Comparison of ENCODE assay signal across 24 mouse cellular contexts in the genomic region with DNA sequence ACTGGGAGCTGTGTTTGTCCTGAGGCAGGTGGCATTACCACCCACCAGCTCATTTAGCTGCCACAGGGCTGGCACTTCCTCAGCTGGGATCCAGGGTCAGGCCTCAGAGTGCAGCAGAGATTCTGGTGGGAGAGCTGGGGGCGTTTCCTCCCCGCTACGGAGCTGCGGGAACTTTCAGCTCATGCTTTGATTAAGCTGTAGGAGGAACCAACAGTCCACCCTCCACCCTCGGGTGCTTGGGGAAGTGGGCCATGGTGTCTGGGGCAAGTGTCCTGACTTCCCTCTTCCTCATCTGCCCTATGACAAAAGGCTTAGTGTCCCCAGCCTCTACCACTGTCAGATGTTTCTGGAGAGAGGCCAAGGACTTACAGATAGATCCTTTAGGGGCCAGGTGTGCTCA. TPM values are rescaled to one million over a fixed set of nuclear protein-coding genes. Genes with fewer than 3 reads are reported as not detected.
DNase-seq lines count a peak whose midpoint lies in the region; ATAC-seq and TF ChIP-seq lines count a peak whose summit lies in the region.
"Had no signal": no experiment of that assay in that cellular context is flagged by ENCODE, and none has a peak within 500 bp of the region (broad histone marks: within the 10 kb centered on the region; RNA-seq: fewer than 3 reads in every experiment).

No protein-coding gene starts in this region.

- no peaks in the 10 kb centered on the region for H3K4me1 ChIP-seq in lung, postnatal 0 days (ENCODE audit: insufficient read depth, low read depth, low read length)

- H3K4me2 ChIP-seq in lung, postnatal 0 days (replicated peaks; ENCODE audit: low read depth, low read length): no peak overlapping the region
- H3K4me2 ChIP-seq: heart, embryonic 13.5 days; hindbrain, embryonic 13.5 days; kidney, embryonic 15.5 days; lung, embryonic 15.5 days; midbrain, embryonic 15.5 days had no signal

- WGBS in lung, postnatal 0 days: 39% methylated on average over 5 of the region's 5 CpGs

- no peak for ATAC-seq in lung, postnatal 0 days
- peak; percentile 97 for ATAC-seq in megakaryocyte, adult 5-6 weeks (ENCODE audit: poor library complexity, severe bottlenecking)
- ATAC-seq: midbrain, embryonic 15.5 days had no signal

- H3K27me3 ChIP-seq in lung, postnatal 0 days (replicated peaks; ENCODE audit: insufficient read depth, low read length): no peaks in the 10 kb centered on the region
- H3K27me3 ChIP-seq in splenic B cell, adult 2 months (ENCODE audit: control insufficient read depth, insufficient read depth, low read length, poor library complexity, severe bottlenecking): no peaks in the 10 kb centered on the region
- H3K27me3 ChIP-seq: hindbrain, embryonic 13.5 days; lung, embryonic 15.5 days; midbrain, embryonic 15.5 days had no signal

- H3K4me3 ChIP-seq in lung, postnatal 0 days (ENCODE audit: low read depth, low read length): no peak overlapping the region
- H3K4me3 ChIP-seq: heart, adult 2 months; heart, embryonic 13.5 days; hindbrain, embryonic 13.5 days; kidney, embryonic 15.5 days; left cerebral cortex, adult 2 months; lung, embryonic 15.5 days; midbrain, embryonic 15.5 days had no signal

- no peak overlapping the region for H3K27ac ChIP-seq in lung, postnatal 0 days (ENCODE audit: low read length)
- H3K27ac ChIP-seq: heart, adult 2 months; heart, embryonic 13.5 days; hindbrain, embryonic 13.5 days; kidney, embryonic 15.5 days; left cerebral cortex, adult 2 months; lung, embryonic 15.5 days; midbrain, embryonic 15.5 days had no signal

- peak; percentile 17 to 28 for DNase-seq in spleen, postnatal 36 days (ENCODE audit: low spot score in 2 of 2)
- no peak for DNase-seq in spleen, postnatal 10 days (ENCODE audit: low spot score in 2 of 2)
- DNase-seq in lung, postnatal 0 days (ENCODE audit: low spot score): peak; percentile 38
- peak; percentile 13 for DNase-seq in splenic B cell, adult 2 months (ENCODE audit: low read depth, low spot score)
- DNase-seq in urinary bladder, postnatal 36 days (ENCODE audit: low spot score in 2 of 2): no peak
- DNase-seq in yolk sac, embryonic 10.5 days (ENCODE audit: low spot score): no peak
- DNase-seq in MN1 (ENCODE audit: low spot score): no peak
- DNase-seq: adrenal gland, postnatal 25 days; cerebellum, adult 9-10 months; gastrocnemius, postnatal 25 days; heart, adult 2 months; heart, postnatal 14 days; kidney, adult 11 months; kidney, postnatal 36 days; left cerebral cortex, postnatal 4 days; liver; thymus, adult 18-20 months had no signal

- H3K9me3 ChIP-seq in lung, postnatal 0 days (ENCODE audit: low read length): no peaks in the 10 kb centered on the region
- H3K9me3 ChIP-seq: heart, embryonic 13.5 days; hindbrain, embryonic 13.5 days; kidney, embryonic 15.5 days; lung, embryonic 15.5 days; midbrain, embryonic 15.5 days had no signal

- no peak overlapping the region for H3K9ac ChIP-seq in lung, postnatal 0 days (replicated peaks; ENCODE audit: low read depth)
- H3K9ac ChIP-seq: heart, embryonic 13.5 days; hindbrain, embryonic 13.5 days; kidney, embryonic 15.5 days; lung, embryonic 15.5 days; midbrain, embryonic 15.5 days had no signal

- no peak for TF ChIP-seq CTCF in lung, postnatal 0 days (IDR thresholded peaks at IDR 0.05)

- no peak for TF ChIP-seq EP300 in lung, postnatal 0 days (IDR thresholded peaks at IDR 0.05)

- H3K36me3 ChIP-seq in lung, postnatal 0 days (ENCODE audit: insufficient read depth, low read length): no peaks in the 10 kb centered on the region
- no peaks in the 10 kb centered on the region for H3K36me3 ChIP-seq in splenic B cell, adult 2 months (ENCODE audit: control insufficient read depth, insufficient read depth, low read length, poor library complexity, severe bottlenecking)
- H3K36me3 ChIP-seq: lung, embryonic 15.5 days; midbrain, embryonic 15.5 days had no signal

RNA-seq across cellular contexts. Expression of gene Slc7a5, which starts 30.3 kb away (rescaled TPM):
- 4.3 and 7.5 TPM in 2 replicates for polyA plus RNA-seq in lung, postnatal 0 days (2015; fragmentation: Nextera tagmentation; extraction: Ambion mirVana)
- 8.7 and 9.3 TPM in 2 replicates for total RNA-seq in megakaryocyte, adult 5-6 weeks (2015)
- 6.5 and 8.5 TPM in 2 replicates for total RNA-seq in megakaryocyte, adult 5-6 weeks (2017)

RNA-seq across cellular contexts. Expression of gene Klhdc4, which starts 47.8 kb away (rescaled TPM):
- polyA plus RNA-seq in lung, postnatal 0 days (2015; fragmentation: Nextera tagmentation; extraction: Ambion mirVana): 22.9 and 28.4 TPM in 2 replicates
- total RNA-seq in megakaryocyte, adult 5-6 weeks (2015): 12.7 and 17.2 TPM in 2 replicates
- 38.3 and 43.4 TPM in 2 replicates for total RNA-seq in megakaryocyte, adult 5-6 weeks (2017)

Comparison
In these comparisons a context has a peak if more than half of its experiments do, and no peak if none do; other contexts are left out.
1. DNase-seq: peak in spleen, postnatal 36 days (2 of 2), lung, postnatal 0 days (single experiment) and splenic B cell, adult 2 months (single experiment); none in spleen, postnatal 10 days (0 of 2), urinary bladder, postnatal 36 days (0 of 2), yolk sac, embryonic 10.5 days (single experiment) and MN1 (single experiment).